Mouse (Mus musculus) liver, adult 2 months (tissue): ENCODE data around the gene Unc13a. TPM values are rescaled to one million over a fixed set of nuclear protein-coding genes. Genes with fewer than 3 reads are reported as not detected.

Experiments used
- DNase-seq: peaks from one replicate; pipeline ENCODE4 v3.0.0-alpha.2; 2011; ENCODE audit warnings: low read depth, low spot score; ENCODE audit errors: extremely low read depth
- H3K27ac ChIP-seq: fragments of 200-500 bp; replicated peaks from 2 replicates; pipeline ENCODE4 v1.5.1; 2012; ENCODE audit warnings: low read depth, mild to moderate bottlenecking, control low read depth, inconsistent platforms, low read length; ENCODE audit not compliant: insufficient read depth
- H3K27me3 ChIP-seq: fragments of 200-500 bp; 2 replicates; pipeline ENCODE4 v1.6.1; 2012; ENCODE audit warnings: mild to moderate bottlenecking, moderate library complexity, low read length, inconsistent platforms; ENCODE audit not compliant: control insufficient read depth, insufficient read depth
- H3K36me3 ChIP-seq: fragments of 200-500 bp; 2 replicates; pipeline ENCODE4 v1.6.1; 2012; ENCODE audit warnings: low read length, inconsistent platforms; ENCODE audit not compliant: control insufficient read depth, insufficient read depth
- H3K4me1 ChIP-seq: fragments of 200-500 bp; 2 replicates; pipeline ENCODE4 v1.6.1; 2011; ENCODE audit warnings: low read length; ENCODE audit not compliant: control insufficient read depth, insufficient read depth
- H3K4me3 ChIP-seq: fragments of 200-500 bp; 2 replicates; pipeline ENCODE4 v1.5.1; 2011; ENCODE audit warnings: low read depth, mild to moderate bottlenecking, control low read depth, low read length, moderate library complexity; ENCODE audit not compliant: insufficient read depth
- H3K79me2 ChIP-seq: fragments of 200-500 bp; 2 replicates; pipeline ENCODE4 v1.6.1; 2012; ENCODE audit warnings: inconsistent platforms, mild to moderate bottlenecking, low read length, moderate library complexity; ENCODE audit not compliant: control insufficient read depth, insufficient read depth
- H3K9ac ChIP-seq: fragments of 200-500 bp; 2 replicates; pipeline ENCODE4 v1.6.1; 2012; ENCODE audit warnings: low read depth, mild to moderate bottlenecking, control low read depth, inconsistent platforms, low read length
- CTCF ChIP-seq: fragments of 200-500 bp; IDR thresholded peaks from 2 replicates; pipeline ENCODE4 v1.5.1; 2011; ENCODE audit warnings: low read depth, low read length, control low read depth
- POLR2A ChIP-seq: fragments of 200-500 bp; IDR thresholded peaks from 2 replicates; pipeline ENCODE4 v1.6.1; 2011; ENCODE audit warnings: low read length, control low read depth; ENCODE audit not compliant: insufficient read depth; ENCODE audit errors: extremely low read depth
- WGBS: fragments of 180-500 bp; shearing (Covaris S2); methylation state at CpG from one replicate; pipeline ENCODE4 v1.1.7; 2018; 5-methylcytosine and 5-hydroxymethylcytosine counted together
- polyA plus RNA-seq: library from polyadenylated mRNA; depleted of rRNA; stranded (reverse); fragments of >200 nt; gene quantifications from 2 replicates; pipeline ENCODE4 v1.2.3, GENCODE M21; 2012
- total RNA-seq: library from RNA; depleted of rRNA; stranded (reverse); fragments of >200 nt; gene quantifications from 2 replicates; pipeline ENCODE4 v1.2.3, GENCODE M21; 2014

Gene Unc13a
- total and polyA plus RNA-seq, 2 experiments = 0.09 to 0.15 TPM

- H3K79me2 ChIP-seq = no peaks in the 10 kb centered on the region
- H3K4me1 ChIP-seq = peaks cover 15% of the 10 kb centered on the region
- 85% methylated on average over 2 of the region's 2 CpGs for WGBS
These were observed 2.5 kb upstream of the Unc13a start for GRCm38 (mm10) chr8:71674071-71674470.

GRCm38 (mm10) chr8:71672168-71672735 is 695 bp upstream of the Unc13a start:
- Histone ChIP-seq H3K4me1 (peaks cover 15% of the 10 kb centered on the region), H3K9ac (no peak overlapping the region), H3K79me2 (no peaks in the 10 kb centered on the region), H3K4me3 (no peak overlapping the region), H3K36me3 (no peaks in the 10 kb centered on the region), H3K27me3 (peaks cover 2% of the 10 kb centered on the region; the same call in 1 of the 2 replicates), H3K27ac (peak overlapping the region; percentile 39)
- no peak for TF ChIP-seq POLR2A
- TF ChIP-seq CTCF = no peak
- WGBS = 76% methylated on average over 6 of the region's 6 CpGs
- DNase-seq = no peak

More at GRCm38 (mm10) chr8:71674071-71674470, 2.5 kb upstream of the Unc13a start:
- no peak overlapping the region for H3K4me3 ChIP-seq
- TF ChIP-seq CTCF (no peak), POLR2A (no peak)
- H3K27me3 ChIP-seq = no peaks in the 10 kb centered on the region
- no peak overlapping the region for H3K27ac ChIP-seq
- no peak for DNase-seq
- H3K36me3 ChIP-seq = no peaks in the 10 kb centered on the region
- no peak overlapping the region for H3K9ac ChIP-seq

- no peak for DNase-seq
- peaks cover 15% of the 10 kb centered on the region for H3K4me1 ChIP-seq
These were observed 672 bp downstream of the Unc13a start for GRCm38 (mm10) chr8:71670621-71671548.

GRCm38 (mm10) chr8:71670198-71670597 is 1.4 kb downstream of the Unc13a start:
- TF ChIP-seq CTCF (no peak), POLR2A (no peak)
- H3K36me3 ChIP-seq = no peaks in the 10 kb centered on the region
- no peak overlapping the region for H3K27ac ChIP-seq
- no peak for DNase-seq
- H3K27me3 ChIP-seq = peaks cover 2% of the 10 kb centered on the region; the same call in 1 of the 2 replicates
- H3K79me2 ChIP-seq = no peaks in the 10 kb centered on the region
- H3K9ac ChIP-seq = no peak overlapping the region
- WGBS = 24% methylated on average over 12 of the region's 12 CpGs
- H3K4me1 ChIP-seq = peaks cover 10% of the 10 kb centered on the region
- no peak overlapping the region for H3K4me3 ChIP-seq

More at GRCm38 (mm10) chr8:71670621-71671548, 672 bp downstream of the Unc13a start:
- 1% methylated on average over 61 of the region's 64 CpGs for WGBS
- no peak for TF ChIP-seq POLR2A
- TF ChIP-seq CTCF = no peak
- Histone ChIP-seq H3K79me2 (no peaks in the 10 kb centered on the region), H3K4me3 (peak overlapping the region; percentile 63), H3K27ac (no peak overlapping the region), H3K27me3 (peaks cover 2% of the 10 kb centered on the region; the same call in 1 of the 2 replicates), H3K36me3 (no peaks in the 10 kb centered on the region), H3K9ac (peak overlapping the region; percentile 9; the same call in 1 of the 2 replicates)

GRCm38 (mm10) chr8:71668220-71668975 is 3.2 kb downstream of the Unc13a start:
- H3K79me2 ChIP-seq = no peaks in the 10 kb centered on the region
- H3K9ac ChIP-seq = no peak overlapping the region
- TF ChIP-seq POLR2A (no peak), CTCF (no peak)
- H3K27me3 ChIP-seq = peaks cover 2% of the 10 kb centered on the region; the same call in 1 of the 2 replicates
- H3K27ac ChIP-seq = no peak overlapping the region
- H3K4me3 ChIP-seq = peak overlapping the region; percentile 9; the same call in 1 of the 2 replicates
- DNase-seq = no peak
- 5% methylated on average over 21 of the region's 21 CpGs for WGBS
- H3K36me3 ChIP-seq = no peaks in the 10 kb centered on the region
- H3K4me1 ChIP-seq = peaks cover 10% of the 10 kb centered on the region
